Mouse (Mus musculus): ENCODE measurements around the gene Wsb2.
"Not testable (repeated sequence)": the region's sequence is repeated elsewhere in the genome, so short reads cannot be mapped to it uniquely, and the experiment has no call there.

The Wsb2 gene

DNA sequence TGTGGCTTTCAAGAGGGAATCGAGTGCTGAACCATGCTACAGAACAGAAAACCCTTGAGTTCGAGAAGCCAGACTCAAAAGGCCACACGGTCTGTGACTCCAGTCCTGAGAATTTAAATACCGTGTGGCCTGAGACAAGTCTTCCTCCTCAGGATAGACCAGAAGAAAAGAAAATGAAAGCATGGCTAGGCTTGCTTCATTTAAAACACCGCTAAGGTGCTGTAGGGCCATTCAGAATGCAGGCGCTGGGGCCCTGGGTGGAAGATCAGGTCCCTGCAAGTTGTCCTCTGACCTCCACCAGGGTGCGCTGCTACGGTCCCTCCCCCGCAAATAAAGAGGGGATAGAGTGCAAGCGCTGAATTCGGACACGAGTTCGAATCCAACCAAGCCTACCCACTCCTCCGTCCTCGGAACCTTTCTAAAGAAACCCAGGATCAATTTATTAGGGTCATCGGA lies 31.2 kb downstream of the Wsb2 start:
- DNase-seq (ENCODE audit: low spot score): peak; percentile 63

GRCm38 (mm10) chr5:117388877-117389276 lies 31.8 kb downstream of the Wsb2 start, which contains the start of gene Rfc5:
TSS of gene Rfc5 (minus strand) at chr5:117389047.
- DNase-seq (ENCODE audit: low spot score): peak; percentile 92

- no peak for DNase-seq (ENCODE audit: low spot score)
These were observed 33.8 kb downstream of the Wsb2 start for GRCm38 (mm10) chr5:117390895-117391294.

DNA sequence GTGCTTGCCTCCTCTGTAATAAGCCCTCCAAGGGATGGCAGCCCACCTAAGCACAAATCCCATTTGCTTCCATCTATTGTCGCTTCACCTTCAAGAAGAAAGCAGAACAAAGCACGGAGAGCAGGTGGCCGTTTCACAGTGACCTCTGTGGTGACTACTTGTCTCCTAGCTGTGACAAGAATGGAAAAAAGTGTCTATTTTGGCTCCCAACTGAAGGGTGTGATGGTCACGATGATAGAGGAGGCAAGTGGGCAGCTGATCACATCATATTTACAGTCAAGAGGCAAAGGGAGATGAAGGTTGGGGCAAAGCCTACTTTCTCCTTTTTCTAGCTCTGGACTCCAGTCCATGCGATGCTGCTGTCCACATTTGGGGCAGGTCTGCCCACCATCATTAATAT lies 38.7 kb downstream of the Wsb2 start:
- no peak for DNase-seq (ENCODE audit: low spot score)

GRCm38 (mm10) chr5:117396596-117397014 lies 39.5 kb downstream of the Wsb2 start:
- no peak for DNase-seq (ENCODE audit: low spot score)

DNA sequence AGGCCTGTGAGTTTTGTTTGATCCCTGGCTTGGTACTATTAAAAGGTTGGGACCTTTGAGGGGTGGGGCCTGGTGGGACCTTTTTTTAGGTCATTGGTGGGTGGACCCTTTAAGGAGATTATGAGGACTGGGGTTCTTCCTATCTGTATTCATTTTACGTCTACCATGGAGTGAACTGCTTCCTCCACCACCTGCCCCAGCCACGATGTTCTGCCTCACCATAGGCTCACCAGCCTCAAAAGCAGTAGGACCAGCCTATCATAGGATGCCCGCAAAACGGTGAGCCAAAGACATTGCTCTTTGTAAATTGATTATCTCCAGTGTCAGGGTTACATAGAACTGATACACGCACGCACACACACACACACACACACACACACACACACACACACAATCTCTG lies 40.3 kb downstream of the Wsb2 start:
- DNase-seq (ENCODE audit: low spot score): no peak

DNA sequence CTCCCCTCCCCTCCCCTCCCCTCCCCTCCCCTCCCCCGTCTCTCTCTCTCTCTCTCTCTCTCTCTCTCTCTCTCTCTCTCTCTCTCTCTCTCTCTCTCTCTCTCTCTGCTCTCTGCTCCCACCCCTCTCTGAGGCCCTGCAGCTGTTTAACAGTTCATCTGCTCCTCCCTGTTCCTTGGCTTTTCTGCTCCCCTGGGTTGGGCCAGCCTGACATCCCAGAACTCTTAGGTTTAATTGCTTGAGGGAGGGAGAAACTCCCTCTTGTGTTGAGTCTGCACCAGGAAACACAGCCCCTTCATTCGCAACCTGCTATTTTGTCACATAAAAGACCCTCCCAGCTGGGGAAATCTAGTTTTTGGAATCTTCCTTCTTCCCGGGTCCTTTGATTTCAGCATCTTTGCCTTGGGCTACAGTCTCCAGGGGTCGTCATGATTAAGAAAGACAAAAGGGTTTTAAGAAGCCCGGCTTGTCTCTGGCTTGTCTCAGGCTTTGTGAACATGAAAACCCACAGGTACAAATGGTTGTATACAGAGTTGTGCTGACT lies 41.0 kb downstream of the Wsb2 start:
- DNase-seq (ENCODE audit: low spot score): no peak

- DNase-seq (ENCODE audit: low spot score): no peak
These were observed 42.2 kb downstream of the Wsb2 start for GRCm38 (mm10) chr5:117399281-117399680.

DNA sequence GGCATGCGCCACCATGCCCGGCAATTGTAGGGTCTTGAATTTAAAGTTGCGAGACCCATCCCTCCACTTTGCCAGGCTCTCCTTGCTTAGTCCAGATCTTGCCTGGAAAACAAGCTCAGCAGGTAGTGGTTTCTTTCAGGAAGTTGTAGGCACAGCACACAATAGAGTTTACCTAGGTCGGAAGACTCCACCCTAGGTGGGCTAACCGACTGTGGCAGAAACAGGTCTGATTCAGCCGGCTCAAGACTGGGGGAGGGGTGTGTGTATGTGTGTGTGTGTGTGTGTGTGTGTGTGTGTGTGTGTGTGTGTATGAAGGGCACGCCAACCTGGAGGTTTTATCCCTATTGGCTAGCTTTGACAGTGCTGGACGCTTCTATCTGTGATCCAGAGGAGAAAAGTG lies 46.5 kb downstream of the Wsb2 start:
- DNase-seq (ENCODE audit: low spot score): no peak

GRCm38 (mm10) chr5:117404671-117405070 lies 47.6 kb downstream of the Wsb2 start:
- not testable (repeated sequence) for DNase-seq (ENCODE audit: low spot score)

DNA sequence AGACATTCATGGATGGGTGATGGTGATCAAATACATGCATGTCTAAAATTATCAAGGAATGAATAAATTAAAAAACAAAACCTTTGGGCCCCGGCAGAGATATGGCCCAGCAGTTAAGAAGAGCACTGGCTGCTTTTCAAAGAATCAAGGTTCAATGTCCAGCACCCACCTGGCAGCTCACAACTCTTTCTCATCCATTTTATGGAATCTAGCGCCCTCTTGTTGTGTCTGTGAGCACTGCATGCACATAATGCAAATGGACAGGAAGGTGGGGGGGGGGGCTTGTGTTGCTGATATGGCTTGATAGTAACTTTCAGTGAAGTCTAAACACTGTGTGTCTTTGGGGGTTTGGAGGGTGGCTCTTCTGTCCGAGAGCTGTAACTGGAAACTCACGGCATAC lies 51.1 kb downstream of the Wsb2 start:
- DNase-seq (ENCODE audit: low spot score): peak; percentile 27

GRCm38 (mm10) chr5:117409369-117409768 lies 52.3 kb downstream of the Wsb2 start:
- DNase-seq (ENCODE audit: low spot score): no peak

DNA sequence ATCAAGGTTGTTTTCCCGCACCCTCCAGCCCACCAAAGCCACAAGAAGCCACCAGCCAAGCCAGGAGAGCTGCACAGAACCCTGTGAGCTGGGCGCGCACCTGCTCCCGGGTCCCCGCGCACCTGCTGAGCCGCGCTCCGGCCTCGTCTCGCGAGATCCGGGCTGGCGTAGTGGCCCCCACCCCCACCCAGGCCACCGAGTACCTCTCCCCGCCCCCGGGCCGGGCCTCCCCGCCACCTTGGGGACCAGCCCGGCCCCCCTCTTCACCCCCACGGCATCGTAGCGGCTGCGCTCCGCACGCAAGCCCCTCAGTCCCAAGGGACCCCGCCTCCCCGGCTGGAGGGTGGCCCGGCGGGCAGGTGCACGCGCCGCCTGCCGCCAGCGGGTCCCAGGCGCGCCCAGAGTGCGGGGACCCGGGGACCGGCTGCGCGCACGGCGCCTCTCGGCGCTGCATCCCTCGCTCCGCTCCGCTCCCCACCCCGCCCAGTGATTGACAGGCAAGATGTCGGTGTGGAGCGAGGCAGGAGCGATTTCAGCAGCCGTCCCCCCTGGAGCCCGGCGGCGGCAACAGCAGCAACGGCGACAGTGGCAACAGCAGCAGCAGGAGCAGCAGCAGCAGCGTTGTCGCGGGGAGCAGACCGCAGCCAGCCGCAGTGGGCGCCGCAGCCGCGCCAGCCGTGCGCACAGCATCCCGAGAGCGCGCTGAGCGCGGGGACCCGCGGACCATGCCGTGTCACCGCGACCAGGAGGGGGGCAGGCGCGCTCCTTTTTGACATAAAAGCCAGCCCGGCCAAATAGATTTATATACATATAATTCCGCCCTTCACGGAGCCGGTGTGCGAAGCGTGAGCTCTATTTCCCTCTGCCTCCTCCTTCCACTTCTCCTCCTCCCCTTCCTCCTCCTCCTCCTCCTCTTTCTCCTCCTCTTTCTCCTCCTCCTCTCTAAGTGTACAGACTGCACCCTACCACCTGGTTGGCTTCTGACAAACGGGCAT lies 56.7 kb downstream of the Wsb2 start, which contains the start of gene Ksr2:
Gene Ksr2 (plus strand): TSS at position 494 of the 995 bp plus-strand sequence.
- no peak for DNase-seq (ENCODE audit: low spot score)

DNA sequence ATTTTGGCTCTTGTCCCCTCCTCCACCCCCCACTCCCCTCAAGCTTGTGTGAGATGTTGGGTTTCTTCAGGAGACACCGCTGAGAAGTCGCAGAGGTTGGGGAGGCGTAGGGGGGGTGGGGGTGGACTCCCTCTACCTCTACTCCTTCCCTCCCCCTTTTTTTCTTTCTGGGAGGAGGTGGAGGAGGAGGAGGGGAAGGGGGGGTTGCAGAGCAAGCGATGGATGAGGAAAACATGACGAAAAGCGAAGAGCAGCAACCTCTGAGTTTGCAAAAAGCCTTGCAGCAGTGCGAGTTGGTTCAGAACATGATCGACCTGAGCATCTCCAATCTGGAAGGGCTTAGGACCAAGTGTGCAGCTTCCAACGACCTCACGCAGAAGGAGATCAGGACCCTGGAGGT lies 57.5 kb downstream of the Wsb2 start:
- no peak for DNase-seq (ENCODE audit: low spot score)

GRCm38 (mm10) chr5:117415011-117415912 lies 58.2 kb downstream of the Wsb2 start:
- DNase-seq (ENCODE audit: low spot score): no peak

GRCm38 (mm10) chr5:117417442-117417841 lies 60.3 kb downstream of the Wsb2 start:
- DNase-seq (ENCODE audit: low spot score): no peak

Measured in c-Kit-positive CD71-positive TER-119-positive erythroid progenitor cells, embryonic 14.5 days (primary cell).